Mouse (Mus musculus): Measurements from ENCODE around the gene Fis1.
"Not testable (repeated sequence)": the region's sequence is repeated elsewhere in the genome, so short reads cannot be mapped to it uniquely, and the experiment has no call there.

Gene Fis1

DNA sequence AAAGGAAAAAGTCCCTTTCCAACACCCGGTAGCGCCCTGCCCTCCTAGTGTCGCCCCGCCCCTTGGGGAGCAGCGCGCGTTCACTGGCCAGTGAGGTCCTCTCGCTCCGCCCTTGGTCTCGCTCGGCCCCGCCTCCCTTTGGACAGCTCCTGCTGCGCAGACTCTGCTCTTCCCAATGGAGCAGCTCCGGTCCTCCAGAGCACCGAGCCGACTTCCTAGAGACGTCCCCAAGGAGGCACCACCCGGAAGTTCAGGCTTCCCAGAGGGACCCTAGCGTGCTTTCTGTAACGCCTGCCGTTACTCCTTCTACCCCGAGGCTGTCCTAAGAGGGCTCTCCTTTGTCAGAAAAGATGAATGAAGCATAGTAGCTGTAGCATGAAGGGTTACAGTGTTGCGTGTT lies at the start of gene Fis1:
Gene Fis1 (plus strand): TSS at position 261 of the 400 bp plus-strand sequence.
- peak; percentile 92 for DNase-seq

DNA sequence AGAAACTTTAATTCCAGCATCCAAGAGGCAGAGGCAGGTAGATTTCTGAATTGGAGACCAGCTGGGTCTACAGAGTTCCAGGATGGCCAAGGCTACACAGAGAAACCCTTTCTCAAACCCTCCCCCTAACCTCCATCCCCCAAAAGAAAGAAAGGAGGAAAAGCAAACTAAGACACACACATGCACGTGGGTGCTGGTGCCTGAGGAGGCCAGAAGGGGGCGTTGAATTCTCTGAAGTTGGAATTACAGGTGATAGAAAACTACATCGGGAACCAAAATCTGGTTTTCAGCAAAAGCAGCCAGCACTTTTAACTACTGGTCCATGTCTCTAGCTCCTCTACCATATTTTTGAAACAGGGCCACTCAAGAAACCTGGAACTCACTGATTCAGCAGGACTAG lies 48.5 kb upstream of the Fis1 start:
- no peak for DNase-seq

DNA sequence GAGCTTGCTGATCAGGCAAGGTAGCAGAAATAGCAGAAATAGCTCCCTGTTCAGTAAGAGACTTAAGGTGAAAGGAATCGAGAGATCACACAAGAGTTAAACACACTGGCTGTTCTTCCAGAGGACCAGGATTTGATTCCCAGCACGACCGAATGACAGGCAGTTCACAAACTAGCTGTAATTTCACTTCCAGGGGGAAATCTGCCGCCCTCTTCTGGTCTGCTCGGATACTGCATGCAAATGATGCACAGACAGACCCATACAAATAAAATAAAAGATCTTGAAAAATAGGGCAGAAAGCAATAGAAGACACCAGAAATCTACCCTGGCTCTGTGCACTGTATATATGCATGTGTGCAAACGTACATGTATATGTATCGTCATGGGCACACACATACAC lies 47.4 kb upstream of the Fis1 start:
- DNase-seq, result no peak

DNA sequence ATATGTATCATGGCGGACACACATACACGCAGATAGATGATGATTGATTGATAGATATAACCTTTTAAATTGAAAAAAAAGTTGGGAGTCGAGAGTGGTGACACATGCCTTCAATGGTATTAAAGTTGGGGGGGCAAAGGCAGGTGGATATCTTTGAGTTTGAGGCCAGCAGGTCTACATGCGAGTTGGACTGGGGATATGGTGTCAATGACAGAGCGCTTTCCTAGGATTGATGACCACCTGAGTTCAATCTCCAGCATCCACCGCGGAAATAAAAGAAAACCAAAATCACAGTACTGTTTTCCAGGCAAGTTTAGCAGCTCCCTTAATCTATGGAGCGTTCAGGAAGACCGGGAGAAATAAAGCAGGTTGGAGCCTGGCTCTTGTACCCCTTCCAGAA lies 45.5 kb upstream of the Fis1 start:
- no peak for DNase-seq

DNA sequence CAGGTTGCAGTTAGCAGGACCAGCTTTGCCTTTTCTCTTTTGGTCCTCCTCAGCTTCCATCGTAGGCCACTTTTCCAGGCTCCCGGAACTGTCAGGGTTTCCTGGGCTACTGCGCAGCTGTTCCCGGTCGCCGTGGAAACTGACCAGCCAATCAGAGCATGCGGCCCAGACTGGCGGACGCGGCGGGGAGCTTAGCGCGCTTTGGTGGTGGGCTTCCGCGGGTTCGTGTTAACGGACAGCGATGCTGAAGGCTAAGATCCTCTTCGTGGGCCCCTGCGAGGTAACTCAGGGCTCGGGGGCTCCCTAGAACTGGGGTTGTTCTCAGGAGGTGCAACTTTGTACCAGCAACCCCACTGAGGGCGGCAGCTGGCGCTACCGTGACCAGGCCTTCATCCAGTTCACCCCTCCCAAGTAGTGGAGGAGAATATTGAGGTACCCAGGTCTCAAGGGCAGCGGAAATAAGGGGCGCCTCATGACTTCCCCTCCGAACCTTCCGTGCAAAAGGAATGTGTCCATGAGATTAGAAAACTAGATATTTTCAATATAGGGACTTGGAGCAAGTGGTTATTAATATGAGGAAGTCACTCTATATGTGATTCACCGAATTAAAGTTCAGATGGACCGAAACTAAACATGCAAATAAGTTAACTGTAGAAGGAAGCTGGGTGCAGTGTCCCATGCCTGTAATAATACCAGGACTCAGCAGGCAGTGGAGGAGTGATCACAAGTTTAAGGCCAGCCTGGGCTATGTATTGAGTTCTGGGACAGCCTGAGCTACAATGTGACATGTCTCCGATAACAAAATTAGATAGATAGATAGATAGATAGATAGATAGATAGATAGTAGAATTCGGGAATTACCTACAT lies 44.9 kb upstream of the Fis1 start, which contains the start of gene Ift22:
Gene Ift22 (plus strand): TSS at position 160 of the 867 bp plus-strand sequence.
- DNase-seq, result peak; percentile 94

DNA sequence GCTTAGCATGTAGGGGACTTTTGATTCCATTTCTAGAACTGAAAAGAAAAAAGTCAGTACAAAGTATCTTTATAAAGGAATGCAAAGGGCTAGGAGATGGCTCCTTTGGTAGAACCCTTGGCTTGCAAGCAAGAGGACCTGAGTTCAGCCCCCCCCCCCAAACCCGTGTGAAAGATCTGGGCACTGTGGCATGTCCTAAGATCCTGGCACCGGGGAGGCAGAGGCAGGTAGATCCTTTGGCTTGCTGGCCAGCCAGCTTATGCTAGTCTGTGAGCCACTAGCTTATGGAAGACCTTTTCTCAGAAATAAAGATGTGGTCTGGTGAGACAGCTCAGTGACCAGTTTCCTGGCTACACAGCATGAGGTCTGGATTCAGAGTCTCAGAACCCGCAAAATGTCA lies 38.9 kb upstream of the Fis1 start:
- DNase-seq, result no peak

DNA sequence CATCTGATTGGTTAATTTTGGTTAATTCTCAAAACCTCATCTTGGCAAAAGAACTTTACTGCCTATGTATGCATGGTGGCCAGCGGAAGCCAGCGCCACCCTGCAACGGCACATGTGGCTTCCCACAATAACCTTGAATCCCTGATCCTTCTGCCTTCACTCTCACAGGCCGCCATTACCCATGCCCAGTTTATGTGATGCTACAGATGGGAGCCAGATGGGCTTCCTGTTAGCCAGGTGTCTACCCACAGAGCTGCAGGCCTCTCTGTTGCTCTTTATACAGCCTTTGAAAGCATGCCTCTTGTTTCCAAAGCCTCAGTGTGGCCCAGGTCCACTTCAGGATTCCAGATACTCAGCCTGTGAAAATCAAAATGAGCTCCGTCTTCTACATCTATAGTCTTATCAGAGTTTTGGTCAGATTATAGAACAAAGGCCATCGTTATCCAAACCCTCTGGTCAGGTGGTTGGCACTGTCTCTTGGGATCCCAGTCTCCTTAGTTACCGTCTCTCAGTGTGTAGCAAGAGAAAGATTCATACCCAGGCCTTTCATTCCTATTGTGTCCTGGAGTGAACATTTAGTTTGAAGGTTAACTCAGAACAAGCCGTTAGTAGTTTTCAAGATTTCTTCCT lies 35.3 kb upstream of the Fis1 start:
- DNase-seq, result no peak

DNA sequence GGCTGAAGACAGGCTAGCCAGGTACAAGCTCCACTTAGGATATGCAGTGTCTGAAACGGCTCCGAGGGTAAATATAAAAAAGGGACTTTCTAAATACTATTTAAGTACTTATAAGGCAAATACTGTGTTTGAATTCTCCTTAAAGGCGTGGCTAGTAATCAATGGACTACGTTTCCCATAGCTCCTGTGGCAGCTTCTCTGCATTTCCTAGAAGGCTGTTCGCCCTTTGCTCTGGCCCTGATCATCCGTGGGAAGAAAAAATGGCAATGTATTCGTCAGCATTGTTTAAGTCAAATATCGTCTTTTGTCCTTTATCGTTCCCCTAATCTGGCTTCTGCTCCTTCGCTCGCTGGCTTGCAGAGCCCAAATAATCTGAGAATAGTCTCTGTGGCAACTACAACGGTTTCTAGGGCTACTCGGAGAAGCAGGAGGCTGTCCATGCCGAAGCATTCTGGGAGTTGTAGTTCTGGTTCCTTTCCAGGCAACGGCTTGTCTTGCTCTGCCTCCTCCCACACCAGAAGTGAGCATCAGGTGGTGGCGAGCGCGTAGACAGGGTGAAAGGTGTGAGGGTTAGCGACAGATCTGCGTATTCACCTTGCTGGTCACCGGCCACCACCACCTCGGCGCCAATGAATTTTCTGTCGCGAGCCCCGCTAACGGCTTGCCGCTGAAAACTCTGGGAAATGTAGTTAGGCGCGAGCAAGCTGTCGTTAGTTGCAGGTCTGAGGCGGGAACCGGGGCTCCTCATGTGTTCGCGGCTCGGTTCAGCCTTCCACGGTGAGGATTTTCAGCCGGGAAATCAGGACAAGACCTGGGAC lies 34.2 kb upstream of the Fis1 start:
- DNase-seq, result peak; percentile 64

DNA sequence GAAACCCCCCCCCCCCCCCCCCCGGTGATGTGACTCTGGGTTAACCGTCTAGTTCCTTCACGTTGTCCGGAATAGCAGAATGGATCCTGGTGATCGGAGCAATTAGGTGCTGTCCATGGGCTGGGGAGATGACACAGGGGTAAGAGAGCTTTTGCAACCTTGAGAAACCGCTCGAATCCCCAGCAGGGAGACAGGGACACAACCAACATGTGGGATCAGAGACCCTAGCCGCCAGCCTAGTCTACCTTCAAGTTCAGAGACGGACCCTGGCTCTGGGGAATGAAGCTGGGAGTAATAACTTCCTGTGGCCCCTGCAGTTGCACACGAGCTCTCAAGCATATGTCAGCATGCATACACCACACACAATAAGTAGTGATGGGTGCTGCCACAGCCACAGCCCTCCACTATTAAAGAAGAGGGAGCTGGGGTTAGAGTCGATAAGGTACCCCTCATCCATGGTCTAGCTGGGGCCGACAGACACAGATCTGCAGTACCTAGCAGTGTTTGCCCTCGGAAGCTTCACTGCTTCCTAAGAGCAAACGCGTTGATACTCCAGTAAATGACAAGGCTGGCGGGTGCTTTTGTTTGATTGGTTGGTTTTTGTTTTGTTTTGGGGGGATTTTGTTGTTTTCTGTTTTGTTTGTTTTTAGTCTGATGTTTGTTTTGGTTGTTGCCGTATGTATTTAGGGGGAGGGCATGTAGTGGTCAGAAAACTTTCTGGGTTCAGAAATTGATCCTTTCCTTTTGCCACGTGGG lies 33.4 kb upstream of the Fis1 start:
- no peak for DNase-seq

DNA sequence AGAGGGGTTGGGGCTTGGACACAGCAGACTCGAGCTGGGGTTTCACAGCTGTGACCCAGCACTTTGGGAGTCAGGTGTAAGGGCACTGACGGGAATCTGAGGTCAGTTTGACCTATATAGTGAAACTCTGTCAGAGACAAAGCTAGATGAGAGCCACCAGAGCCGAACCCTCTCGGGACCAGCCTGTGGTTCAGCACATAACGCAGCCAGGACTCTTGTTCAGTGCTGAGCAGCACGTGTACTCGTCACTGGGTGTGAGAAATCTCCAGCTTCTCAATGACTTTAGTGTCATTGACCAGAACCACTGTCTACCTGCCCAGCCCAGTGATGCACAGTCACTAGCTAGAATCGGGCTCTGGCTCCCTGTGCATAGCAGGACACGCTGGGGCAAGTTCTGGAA lies 30.2 kb upstream of the Fis1 start:
- DNase-seq, result no peak

DNA sequence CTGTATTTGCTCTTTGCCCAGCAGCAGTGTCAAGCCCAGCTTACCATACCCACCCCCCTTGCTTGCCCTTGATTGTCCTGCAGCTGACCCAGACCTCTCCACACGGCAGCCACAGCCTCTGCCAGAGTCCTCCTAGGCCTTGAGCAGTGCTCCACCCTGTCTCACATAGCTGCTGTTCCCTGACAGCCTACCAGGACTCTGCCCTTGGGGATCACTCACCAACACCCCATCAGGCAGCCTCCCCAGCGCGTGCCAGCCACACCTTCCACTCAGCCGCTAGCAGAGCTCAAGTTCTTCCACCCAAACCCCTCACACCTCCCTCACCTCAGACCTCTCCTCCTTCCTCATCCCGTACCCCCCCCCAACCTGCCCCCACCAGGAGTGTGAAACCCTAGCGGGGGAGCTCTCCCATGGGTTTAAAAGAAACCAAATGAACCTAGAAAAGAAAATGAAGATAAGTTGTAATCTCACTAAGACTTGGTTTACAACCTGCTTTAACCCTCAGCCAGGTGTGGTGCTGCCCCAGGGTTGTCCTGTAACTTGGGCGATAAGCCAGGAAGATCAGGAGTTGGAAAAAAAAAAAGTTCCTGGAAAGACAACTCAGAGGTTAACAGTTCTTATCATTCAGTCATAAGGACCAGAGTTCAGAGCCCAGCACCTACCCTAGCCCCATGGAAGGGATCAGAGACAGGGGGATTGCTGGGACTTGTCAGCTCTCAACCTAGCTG lies 29.2 kb upstream of the Fis1 start:
- DNase-seq, result no peak

DNA sequence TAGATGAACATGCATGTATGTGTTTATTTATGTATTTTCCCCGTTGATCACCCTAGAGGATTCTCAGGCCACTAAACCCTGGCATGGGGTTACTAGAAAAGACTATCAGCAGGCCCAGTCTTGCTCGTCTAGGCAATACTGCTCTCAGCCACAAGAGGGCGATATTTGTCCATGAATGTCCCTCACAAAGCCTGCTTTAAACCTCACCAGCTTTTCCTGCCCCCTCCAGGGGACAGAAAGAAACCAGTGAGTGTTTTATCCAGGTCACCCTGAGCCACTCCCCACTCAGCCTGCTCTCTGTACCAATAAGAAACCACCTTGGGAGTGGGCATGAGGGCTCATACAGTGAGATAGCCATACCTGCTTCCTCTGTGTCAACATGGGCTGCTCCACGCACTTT lies 24.0 kb upstream of the Fis1 start:
- DNase-seq, result peak; percentile 87

DNA sequence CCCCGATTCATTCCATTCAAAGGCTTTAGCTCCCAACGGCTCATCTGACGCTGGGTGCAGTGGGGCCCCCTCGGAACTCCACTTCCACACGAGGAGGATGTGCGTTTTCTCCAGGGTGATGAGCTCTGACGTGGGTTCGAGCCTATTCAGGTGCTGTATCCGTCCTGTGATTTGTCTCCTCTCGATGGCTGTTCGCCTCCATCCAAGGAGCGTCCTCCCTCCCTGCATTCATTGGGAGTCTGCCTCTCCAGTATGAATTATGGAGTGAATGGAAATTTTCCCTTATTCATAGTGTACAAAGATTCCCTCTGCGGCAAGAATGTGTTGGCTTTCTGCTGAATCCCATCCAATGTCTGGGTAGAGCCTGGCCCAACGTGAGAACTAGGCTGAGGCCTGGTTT lies 21.2 kb upstream of the Fis1 start:
- DNase-seq, result no peak

DNA sequence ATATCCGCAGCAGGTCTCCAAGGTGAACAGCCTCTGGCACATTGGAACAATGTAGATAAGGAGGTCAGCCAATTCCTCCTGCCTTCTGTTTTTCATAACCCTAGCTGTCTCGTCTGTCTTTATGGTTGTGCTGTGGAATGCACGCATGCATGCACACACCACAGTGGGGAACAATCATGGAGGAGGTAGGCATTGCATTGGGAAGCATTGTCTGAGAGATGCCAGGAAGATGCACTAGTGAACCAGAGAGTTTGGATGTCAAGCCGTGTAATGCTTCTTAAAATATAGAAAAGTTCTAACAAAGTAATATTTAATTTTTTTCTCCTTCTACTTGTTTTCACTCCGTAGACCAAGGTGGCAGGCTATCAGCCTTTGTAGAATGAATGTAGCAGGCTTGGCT lies 20.1 kb upstream of the Fis1 start:
- no peak for DNase-seq

DNA sequence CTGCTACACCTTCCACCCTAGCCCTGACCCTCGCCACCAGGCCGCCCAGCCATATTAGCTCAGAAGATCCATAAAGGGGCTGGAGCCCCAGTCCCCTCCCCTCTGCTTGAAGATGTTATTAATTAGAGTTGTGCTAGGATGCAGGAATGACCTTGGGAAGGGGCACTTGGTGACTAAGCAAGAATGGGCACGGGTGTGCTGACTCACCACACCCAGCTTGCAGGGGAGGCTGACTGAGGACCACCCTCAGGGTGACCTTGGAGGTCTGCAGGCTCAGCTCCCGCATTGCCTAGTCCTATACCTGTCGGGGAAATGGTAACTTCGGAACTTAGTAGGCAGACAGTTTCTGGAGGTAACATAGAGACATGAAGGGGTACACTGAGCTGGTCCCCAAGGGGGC lies 19.1 kb upstream of the Fis1 start:
- DNase-seq, result no peak

DNA sequence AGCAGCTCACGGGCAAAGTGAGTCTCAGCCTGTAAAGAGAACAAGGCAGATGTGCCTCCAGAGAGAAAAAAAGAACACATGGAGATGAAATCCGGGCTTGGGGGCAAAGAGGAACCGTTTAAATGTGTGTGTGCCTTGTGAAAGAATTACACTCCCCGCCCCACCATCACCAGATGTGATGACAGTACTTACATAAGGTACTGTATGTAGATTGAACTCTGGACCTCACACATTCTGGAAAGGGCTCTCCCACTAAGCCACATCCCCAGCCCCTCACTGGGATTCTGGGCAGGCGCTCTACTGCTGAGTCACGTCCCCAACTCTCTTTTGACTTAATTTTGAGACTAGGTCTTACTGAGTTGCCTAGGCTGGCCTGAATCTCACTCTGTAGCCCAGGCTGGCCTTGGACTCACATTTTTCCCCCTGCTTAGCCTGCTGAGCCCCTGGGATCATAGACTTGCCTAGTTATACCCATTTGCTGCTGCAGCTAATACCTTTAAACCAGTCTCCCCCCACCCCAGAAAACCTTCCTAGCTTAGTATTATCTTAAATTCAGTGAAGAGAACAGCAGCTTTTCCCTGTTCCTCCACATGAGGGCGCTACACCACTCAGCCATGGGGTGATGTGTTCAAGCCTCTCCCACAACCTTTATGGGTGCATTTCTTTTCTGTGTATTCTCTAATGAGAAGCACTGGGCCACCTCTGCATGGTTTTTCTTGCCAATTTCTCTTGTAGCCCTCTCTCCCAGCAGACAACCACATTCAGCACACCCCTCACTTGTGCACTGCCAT lies 17.0 kb upstream of the Fis1 start:
- no peak for DNase-seq

DNA sequence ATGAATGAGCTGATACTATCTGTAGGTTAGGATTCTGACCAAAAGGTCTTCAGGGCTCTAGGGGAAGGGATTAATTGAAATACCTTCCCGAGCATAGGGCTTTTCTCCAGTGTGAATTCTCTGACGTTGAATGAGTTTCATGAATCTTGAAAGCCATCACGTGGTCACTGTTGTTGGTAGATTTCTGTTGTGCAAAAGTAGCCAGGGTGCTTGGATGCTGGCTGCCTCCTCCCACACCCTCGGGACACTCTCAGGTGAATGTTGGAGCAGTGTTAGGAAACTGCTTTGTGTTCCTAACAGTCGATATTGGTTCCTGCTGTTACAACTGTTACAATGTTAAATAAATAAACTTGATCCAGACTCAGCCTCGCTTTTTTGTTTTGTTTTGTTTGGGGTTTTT lies 16.3 kb upstream of the Fis1 start:
- DNase-seq, result no peak

DNA sequence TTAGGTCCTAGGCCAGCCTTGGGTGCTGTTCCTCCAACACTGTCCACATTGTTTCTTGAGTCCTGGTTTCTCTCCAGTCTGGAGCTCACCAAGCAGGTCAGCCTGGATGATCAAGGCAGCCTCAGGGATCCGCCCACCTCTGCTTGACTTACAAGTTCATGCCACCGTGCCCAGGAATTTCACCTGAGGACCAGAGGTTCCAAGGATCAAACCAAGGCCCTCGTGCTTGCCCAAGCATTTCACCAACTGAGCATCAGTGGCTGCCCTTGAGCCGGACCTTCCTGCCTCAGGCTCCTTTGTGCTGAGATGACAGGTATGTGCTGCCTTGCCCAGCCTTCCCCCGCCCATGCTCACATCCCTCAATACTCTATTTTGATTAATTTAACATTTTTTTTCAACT lies 15.5 kb upstream of the Fis1 start:
- DNase-seq, result no peak

DNA sequence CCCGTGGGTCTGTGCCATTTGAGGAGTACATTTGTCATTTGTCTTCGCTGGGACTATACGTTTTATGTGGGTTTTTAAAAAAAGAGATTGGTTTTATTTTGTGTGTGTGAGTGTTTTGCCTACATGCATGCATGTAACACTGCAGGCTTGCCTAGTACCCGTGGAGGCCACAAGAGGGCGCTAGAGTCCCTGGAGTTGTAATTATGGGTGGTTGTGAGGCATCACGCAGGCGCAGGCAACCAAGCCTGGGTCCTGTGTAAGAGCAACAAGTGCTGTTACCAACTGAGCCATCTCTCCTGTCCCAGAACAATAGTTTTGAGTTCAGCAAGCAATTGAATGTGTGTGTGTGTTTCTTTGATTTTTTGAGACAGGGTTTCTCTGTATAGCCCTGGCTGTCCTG lies 13.8 kb upstream of the Fis1 start:
- no peak for DNase-seq

DNA sequence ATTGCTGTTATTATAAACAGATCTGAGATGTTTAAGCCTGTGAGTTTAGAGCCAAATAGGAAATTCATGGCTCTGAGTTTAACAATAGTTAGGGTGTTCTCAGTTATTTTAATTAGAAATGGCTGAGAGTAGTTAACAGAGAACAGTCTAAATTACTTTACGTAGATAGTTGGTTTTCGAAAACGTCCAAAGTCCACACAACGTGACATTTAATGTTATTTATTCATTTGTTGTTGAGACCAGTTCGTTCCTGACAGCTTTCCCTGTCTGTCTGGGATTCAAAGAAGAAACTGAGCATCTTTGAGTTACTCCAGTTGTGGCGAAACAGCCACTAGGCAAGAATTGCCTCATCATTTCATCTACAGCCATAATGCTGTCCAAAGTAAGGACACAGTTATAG lies 13.0 kb upstream of the Fis1 start:
- not testable (repeated sequence) for DNase-seq

DNA sequence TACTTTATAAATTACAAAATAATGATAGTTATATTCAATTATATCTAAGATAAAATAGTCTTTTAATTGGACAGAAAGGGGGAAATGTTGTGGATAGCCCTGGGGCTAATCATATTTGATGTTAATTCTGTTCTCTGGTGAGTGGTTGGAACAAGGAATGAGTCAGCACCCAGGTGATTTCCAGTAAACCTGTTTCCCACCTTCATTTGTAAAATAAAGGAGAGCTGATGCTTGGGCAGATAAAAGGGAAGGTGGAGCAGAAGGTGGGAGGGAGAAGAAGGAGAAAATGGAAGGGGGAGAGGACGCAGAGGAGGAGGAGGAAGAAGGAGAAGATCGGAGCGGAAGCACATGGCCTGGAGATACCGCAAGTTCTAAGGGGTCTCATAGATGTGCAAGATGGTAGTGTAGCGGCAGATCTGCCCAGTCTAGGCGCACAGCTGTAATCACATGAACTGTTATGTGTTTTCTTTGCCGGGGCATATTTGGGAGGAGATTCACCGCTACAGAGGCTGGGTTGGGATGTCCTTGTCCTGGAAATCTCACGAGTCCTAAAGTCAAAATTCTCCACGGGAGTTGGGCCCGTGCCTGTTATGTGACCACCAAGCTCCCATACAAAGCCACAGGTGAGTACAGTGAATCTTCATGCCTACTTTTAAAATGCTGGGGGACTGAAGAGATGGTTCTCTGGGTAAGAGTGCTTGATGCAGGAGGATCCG lies 12.1 kb upstream of the Fis1 start:
- no peak for DNase-seq

All from right cerebral cortex, postnatal 14 days (tissue).